Mouse (Mus musculus): ENCODE measurements around the gene Gid4.

Gene Gid4

DNA sequence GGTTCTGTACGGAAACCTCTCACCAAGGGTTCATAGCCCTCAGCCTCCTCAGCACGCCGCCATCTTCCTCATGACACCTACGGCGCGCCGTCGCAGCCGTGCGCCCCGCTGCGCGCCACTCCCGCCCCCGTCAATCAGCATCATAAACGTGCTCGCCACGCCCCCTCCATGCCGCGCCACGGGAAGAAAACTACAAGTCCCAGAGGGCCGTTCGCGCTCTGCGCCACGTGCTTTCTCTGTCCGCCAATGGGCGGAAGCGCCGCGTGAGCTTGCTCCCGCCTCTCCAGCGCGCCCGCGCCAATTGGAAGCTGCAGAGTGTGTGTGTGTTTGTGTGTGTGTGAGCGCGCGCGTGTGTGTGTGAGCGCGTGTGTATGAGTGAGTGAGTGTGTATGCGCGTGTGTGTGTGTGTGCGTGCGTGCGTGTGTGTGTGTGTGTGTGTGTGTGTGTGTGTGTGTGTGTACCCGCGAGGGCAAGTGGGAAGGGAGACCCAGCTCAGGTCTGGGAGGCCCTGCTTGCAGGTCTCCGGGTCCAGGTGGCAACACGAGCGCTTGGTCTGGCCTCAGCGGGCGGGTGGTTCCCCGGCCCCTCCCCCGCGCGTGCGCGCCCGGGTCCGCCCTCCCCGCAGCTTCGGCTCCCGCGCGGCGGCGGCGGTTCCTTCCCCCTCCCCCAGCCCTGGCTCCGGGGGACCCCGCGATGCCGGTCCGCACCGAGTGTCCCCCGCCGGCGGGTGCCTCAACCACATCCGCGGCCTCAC, at the start of gene Gid4:
Gene Gid4 (plus strand): TSS at position 183 of the 754 bp plus-strand sequence.
- DNase-seq (ENCODE audit: low read depth, low spot score), result peak; percentile 100

DNA sequence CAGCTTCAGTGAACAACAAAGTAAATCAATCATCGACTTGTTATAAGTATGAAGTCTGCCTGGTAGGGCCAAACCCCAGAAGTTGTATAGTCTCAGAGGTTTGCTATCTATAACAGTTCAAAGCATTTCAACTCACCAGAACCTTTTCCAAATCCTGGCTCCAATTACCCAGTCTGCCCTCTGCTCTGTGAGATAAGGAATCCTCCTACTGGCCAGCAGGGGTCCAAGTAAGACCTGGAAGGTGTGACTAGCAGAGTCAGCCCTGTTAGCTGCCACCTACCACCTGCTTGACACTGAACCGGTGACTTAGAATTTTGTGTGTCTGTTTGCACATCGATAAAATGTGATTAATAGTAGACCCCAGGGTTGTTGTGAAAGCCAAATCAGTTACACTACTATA, 49.7 kb upstream of the Gid4 start:
- DNase-seq (ENCODE audit: low read depth, low spot score), result no peak

DNA sequence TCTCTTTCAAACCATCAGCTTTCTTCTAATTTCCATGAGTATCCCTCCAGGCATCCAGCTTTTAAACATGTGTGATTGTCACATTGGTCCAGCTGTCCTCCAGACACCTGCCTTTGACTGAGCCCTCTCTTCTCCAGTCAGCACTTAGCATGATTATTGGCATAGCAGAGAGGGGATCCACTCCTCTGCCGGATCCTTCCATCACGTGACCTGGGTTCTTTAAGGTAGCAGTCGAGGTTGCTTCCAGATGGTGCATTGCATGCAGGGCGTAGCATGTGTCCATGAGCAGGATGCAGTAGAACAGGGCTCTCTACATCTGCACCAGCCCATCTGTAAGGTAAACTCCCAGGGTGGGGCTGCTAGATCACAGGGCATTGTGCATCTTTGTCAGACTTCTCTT, 48.0 kb upstream of the Gid4 start:
- no peak for DNase-seq (ENCODE audit: low read depth, low spot score)

- no peak for DNase-seq (ENCODE audit: low read depth, low spot score)
These were observed 47.5 kb upstream of the Gid4 start for GRCm38 (mm10) chr11:60369448-60369847.

DNA sequence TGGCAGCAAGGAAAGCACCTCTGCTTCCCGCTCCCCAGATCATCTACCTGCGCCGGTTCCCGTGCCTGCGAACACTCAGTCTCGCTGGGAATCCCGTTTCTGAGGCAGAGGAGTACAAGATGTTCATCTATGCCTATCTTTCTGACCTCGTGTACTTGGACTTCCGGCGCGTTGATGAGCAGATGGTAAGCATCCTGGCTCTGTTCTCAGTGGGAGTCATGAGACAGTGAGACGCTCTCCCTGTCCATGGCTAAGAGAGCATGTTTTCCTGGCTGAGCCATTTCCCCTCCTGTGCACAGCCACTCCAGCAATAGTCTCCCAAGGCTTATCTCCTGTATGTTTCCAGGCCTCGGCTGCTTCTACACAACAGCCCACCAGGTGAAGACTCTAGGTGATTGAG, 46.5 kb upstream of the Gid4 start:
- no peak for DNase-seq (ENCODE audit: low read depth, low spot score)

DNA sequence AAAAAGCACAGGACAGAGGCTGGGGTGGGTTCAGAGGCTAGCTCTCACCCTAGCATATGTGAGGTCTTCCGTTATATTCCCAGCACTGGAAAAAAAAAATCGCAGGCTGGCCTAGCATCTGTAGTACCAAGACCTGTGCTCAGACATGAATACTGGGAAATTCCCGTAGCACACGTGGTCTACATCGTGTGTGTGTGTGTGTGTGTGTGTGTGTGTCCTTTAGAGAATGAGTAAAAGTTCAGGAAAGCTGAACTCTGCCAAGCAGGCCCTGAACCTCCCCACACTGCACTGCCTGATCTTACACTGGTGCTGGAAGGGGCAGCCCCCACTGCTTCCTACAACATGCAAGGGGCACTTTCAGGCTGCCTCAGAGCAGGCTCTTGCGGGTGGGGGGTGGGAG, 42.5 kb upstream of the Gid4 start:
- no peak for DNase-seq (ENCODE audit: low read depth, low spot score)

DNA sequence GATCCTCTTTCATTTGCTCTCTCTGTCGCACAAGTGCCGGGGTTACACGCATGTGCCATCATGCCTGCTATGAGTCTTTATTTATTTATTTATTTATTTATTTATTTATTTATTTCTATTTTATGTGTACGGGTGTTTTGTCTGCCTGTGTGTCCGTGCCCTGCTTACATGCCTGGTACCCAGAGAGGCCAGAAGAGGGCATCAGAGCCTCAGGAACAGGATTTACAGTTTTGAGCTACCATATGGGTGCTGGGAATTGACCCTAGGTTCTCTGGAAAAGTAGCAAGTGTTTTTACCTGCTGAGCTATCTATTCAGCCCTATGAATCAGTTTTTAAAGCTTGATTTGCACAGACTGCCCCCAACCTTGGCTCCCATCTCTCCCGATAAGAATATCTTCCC, 33.4 kb upstream of the Gid4 start:
- DNase-seq (ENCODE audit: low read depth, low spot score), result no peak

DNA sequence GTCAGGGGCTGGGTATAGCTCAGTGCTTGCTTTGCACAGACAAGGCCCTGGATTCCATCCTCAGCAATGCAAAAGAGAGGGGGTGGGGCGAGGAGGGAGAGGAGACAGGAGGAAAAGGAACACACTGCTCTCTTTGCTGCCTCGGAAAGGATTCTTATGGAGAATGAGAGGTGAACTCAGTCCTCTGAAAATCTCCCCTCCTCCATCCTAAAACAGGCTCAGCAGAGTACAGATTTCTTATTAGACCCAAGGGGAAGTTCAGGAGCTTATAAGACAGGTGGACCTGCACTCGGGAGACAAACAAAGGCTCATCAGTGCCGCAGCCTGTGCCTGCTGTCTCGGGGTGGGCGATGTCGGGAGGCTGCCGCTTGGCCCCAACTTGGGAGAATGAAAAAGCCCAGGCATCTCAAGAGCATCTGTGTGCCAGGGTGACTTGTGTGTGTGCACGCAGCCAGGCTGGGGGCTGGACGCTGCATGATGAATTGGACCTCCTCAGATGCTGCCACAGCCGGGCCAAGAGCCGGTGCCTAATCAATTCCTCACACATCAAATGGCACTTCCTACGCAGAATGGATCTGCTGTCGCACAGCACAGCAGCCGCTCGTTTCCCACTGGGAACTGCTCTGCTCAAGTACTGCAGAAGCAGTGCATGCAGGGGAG, 32.1 kb upstream of the Gid4 start:
- DNase-seq (ENCODE audit: low read depth, low spot score), result peak; percentile 61

- no peak for DNase-seq (ENCODE audit: low read depth, low spot score)
These were observed 31.0 kb upstream of the Gid4 start for GRCm38 (mm10) chr11:60385946-60386345.

DNA sequence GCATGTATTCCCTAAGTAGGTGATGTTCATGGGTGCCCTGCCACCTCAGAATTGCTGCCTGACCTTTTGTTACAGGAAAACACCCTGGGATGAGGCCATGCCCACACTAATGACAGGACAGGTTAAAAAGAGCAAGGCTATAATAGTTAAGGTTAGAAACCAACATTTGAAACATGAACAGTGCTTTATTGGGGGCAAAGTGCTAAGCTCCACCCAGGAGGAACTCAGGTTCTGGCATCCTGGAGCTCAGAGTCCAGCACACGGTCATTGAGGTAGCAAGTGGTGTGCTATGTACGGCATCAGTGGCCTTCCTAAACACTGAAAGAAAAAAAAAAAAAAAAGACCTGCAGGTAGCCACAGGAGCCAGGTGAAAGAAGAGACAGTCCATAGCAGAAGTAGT, 29.0 kb upstream of the Gid4 start:
- no peak for DNase-seq (ENCODE audit: low read depth, low spot score)

- DNase-seq (ENCODE audit: low read depth, low spot score), result no peak
These were observed 25.6 kb upstream of the Gid4 start for GRCm38 (mm10) chr11:60391346-60391745.

DNA sequence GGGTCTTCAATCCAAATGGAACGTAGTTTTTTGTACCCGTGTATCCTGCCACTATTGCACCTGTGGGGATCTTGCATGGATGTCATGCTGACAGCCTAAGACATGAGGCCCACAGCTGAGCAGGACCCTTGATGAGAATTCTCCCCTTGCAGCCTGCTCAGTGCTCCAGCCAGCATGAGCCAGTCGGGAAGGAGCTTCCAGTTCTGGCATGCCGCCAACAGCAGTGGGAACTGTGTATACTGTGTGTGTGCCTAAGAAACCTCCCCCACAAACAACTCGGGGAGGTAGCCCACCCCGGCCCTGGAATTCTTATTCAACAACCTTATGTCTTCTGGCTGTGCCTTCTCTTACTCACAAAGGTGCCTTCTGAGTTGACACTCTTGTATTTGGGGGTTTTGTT, 20.4 kb upstream of the Gid4 start:
- peak; percentile 12 for DNase-seq (ENCODE audit: low read depth, low spot score)

DNA sequence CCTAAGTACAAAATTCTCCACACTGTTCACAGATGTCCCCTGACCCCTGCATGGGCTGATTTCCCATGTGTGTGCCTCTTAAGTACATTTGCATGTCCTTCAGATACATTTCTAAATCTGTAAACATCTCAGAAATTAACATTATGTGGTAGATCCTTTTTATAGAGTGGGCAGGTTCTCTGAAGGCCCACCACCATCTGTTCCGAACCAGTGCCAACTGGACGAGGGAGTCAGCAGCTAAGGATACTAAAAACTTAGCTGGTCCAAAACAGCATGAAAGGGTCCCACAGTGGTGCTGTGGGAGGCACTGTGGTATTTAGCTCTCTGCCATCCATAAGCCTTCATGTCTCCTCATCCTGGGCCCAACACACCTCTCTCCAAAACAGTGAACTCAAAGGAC, 19.8 kb upstream of the Gid4 start:
- no peak for DNase-seq (ENCODE audit: low read depth, low spot score)

DNA sequence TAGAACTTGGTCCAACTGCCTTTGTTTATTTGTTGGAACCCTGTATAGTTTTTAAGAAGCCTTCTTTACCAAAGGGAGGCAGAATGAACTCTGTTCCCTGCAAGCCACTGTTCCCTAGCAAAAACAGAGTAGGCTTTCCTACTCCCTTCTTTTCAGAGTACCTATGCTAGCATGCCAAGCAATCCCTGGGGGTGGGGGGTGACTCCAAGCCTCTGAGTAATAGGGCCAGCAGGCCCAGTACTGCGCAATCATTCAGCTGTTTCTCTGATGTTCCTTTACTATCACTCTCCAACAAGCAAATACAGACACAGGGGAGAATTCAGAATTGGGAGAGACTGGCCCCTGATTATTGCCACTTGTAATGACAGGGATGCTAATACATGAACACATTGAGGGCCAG, 10.3 kb upstream of the Gid4 start:
- no peak for DNase-seq (ENCODE audit: low read depth, low spot score)

DNA sequence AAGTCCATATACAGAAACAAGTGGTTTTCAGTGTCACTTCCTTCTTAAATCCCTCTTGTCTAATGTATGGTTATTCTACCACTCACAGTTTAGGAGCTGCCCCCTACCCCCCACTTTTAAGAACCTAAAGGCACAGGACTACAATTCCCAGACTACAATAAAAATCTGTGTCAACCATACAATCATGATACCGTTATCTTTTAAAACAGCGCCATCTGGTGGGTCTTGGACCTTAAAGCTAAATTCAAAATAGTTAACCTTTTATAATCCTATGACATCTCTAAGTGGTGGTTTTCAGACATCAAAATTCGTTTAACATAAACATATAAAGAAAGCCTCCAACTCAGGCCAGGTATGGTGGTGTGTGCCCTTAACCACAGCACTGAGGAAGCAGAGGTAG, 4.8 kb upstream of the Gid4 start:
- peak; percentile 70 for DNase-seq (ENCODE audit: low read depth, low spot score)

- no peak for DNase-seq (ENCODE audit: low read depth, low spot score)
These were observed 4.0 kb upstream of the Gid4 start for GRCm38 (mm10) chr11:60412921-60413320.

- no peak for DNase-seq (ENCODE audit: low read depth, low spot score)
These were observed 369 bp upstream of the Gid4 start for GRCm38 (mm10) chr11:60416590-60416962.

DNA sequence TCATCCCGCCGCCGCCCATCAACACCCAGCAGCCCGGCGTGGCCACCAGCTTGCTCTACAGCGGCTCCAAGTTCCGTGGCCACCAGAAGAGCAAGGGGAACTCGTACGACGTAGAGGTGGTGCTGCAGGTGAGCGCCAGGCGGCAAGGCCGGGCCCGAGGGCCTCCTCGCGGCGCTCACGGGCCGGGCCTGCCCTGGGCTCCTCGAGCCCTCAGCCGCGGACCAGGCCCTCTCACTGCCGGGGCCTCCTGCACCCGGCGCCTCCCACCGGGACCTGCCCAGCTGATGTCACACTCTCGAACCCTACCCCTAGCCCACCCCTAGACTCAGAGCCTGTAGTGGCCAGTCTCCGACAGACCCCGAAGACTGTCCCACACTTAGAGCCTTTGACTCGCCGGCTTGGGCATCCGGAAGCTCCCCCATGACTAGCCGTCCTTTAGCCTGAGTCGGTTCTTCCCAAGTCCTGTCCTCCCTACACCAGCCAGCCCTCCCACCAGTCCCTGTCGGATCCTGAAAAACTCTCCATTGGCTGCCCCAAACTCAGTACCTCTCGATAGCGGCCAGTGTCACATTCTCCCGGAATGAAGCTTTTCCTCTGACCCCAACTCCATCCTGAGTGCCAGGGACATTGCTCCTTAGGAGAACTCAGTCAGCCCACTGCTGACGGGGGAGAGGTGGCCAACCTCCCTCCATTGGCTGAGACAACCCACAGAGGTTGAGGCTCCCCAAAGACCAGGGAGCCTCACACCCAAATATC, 950 bp downstream of the Gid4 start, which contains the start of gene Atpaf2:
Gene Atpaf2 (minus strand): TSS at position 741 of the 756 bp plus-strand sequence.
- peak; percentile 45 for DNase-seq (ENCODE audit: low read depth, low spot score)

- no peak for DNase-seq (ENCODE audit: low read depth, low spot score)
These were observed 1.5 kb downstream of the Gid4 start for GRCm38 (mm10) chr11:60418473-60418803.

DNA sequence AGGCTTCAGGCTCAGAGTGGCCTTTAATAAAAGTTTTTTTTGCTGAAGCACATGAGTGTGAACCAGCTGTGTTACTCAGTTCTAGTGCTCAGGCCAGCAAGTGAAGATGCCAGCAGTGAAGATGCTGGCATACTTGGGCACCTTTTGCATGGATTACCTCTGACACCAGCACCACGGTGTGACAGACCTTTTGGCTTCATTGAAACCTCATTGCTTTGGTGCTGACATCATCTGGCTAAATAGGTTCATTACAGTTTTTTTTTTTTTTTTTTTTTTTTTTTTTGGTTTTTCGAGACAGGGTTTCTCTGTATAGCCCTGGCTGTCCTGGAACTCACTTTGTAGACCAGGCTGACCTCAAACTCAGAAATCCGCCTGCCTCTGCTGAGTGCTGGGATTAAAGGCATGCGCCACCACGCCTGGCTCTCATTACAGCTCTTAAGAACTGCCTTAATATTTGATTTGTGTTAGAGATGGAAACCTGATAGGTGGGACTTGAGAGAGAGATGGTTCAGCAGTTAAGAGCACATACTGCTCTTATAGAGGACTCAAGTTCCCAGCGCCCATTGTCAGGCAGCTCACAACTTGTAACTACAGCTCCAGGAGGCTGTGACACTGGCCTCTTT, 5.2 kb downstream of the Gid4 start:
- DNase-seq (ENCODE audit: low read depth, low spot score), result peak; percentile 3

GRCm38 (mm10) chr11:60423006-60423405, 6.1 kb downstream of the Gid4 start:
- DNase-seq (ENCODE audit: low read depth, low spot score), result no peak

DNA sequence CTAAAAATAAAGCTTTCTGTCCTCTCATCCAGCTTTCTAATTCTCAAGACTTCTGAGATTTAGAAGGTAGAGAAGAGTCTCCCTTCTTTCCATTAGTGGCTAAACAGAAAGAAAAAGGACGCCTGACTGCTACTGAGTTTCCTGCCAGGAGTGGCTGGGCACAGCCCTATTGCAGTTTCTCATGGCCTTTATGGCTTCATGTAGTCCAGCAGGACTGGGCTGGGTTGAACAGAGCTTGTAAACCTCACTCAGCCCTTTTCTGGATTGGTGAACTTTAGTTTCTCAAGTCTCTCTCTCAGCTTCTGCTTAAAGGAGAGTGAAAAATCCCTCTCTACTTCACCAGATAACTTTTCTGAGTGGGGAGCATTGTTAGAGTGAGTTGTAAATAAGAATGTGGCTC, 9.5 kb downstream of the Gid4 start:
- DNase-seq (ENCODE audit: low read depth, low spot score), result no peak

All from mesoderm, embryonic 11.5 days (tissue).